Mouse (Mus musculus) heart, postnatal 0 days (tissue): ENCODE results near the gene Fxn.

ENCODE experiments used
- CTCF ChIP-seq: IDR thresholded peaks from 2 replicates; pipeline ENCODE4 v1.5.1; 2016; ENCODE audit warnings: antibody characterized with exemption, control low read depth, low read depth
- EP300 ChIP-seq: IDR thresholded peaks from 2 replicates; pipeline ENCODE4 v1.6.1; 2016; ENCODE audit warnings: antibody characterized with exemption, low read depth

- TF ChIP-seq CTCF (peak; percentile 81), EP300 (no peak)
These were observed 3.8 kb upstream of the Fxn start for GRCm38 (mm10) chr19:24284187-24284586.
